In genomic region chr3:125969458-125969857, GRCm38 (mm10) we compare ENCODE assay signal across 16 mouse cellular contexts. TPM values are rescaled to one million over a fixed set of nuclear protein-coding genes. Genes with fewer than 3 reads are reported as not detected.
"Had no signal": no experiment of that assay in that cellular context is flagged by ENCODE, and none has a peak within 500 bp of the region (broad histone marks: within the 10 kb centered on the region; RNA-seq: fewer than 3 reads in every experiment).

No protein-coding gene starts in this region.

- DNase-seq: kidney, adult 18-20 months; kidney, postnatal 10 days; kidney, postnatal 4 days; lung, adult 2 months; lung, postnatal 36 days; midbrain, embryonic 14.5 days; right cerebral cortex, postnatal 4 days; spleen, adult 18-20 months; thymus, adult 18-20 months; thymus, postnatal 25 days had no signal

- H3K27ac ChIP-seq: limb, embryonic 10.5 days; liver, embryonic 15.5 days; neural tube, embryonic 15.5 days had no signal

- H3K36me3 ChIP-seq: limb, embryonic 10.5 days; liver, embryonic 15.5 days; neural tube, embryonic 15.5 days had no signal

- H3K4me1 ChIP-seq: limb, embryonic 10.5 days; liver, embryonic 15.5 days; neural tube, embryonic 15.5 days had no signal

- H3K4me2 ChIP-seq: liver, embryonic 11.5 days; liver, embryonic 15.5 days; neural tube, embryonic 15.5 days had no signal

- H3K27me3 ChIP-seq: liver, embryonic 15.5 days; neural tube, embryonic 15.5 days had no signal

- H3K9me3 ChIP-seq: limb, embryonic 10.5 days; liver, embryonic 15.5 days; neural tube, embryonic 15.5 days had no signal

- ATAC-seq: lung, postnatal 0 days had no signal

- H3K4me3 ChIP-seq: limb, embryonic 10.5 days; liver, embryonic 15.5 days; myocyte; neural tube, embryonic 15.5 days had no signal

- H3K9ac ChIP-seq: liver, embryonic 15.5 days; neural tube, embryonic 15.5 days had no signal

RNA-seq across cellular contexts. Expression of gene Ugt8a, which starts 31.0 kb away (rescaled TPM):
- polyA plus RNA-seq: myocyte had no signal
